Mouse (Mus musculus) intestine, postnatal 0 days (tissue): Measurements from ENCODE around the gene Cyb5d1. TPM values are rescaled to one million over a fixed set of nuclear protein-coding genes. Genes with fewer than 3 reads are reported as not detected.

Source experiments
- ATAC-seq: fragments of 200-750 bp; cut with Nextera tagmentation; 2 replicates; pipeline ENCODE4 v1.8.0; 2017; ENCODE audit warnings: mild to moderate bottlenecking, moderate TSS enrichment, moderate library complexity
- H3K27ac ChIP-seq: fragments of 300-500 bp; sonication (generic); 2 replicates; pipeline ENCODE4 v1.5.1; 2014; ENCODE audit warnings: mild to moderate bottlenecking, low read depth, low read length, moderate library complexity
- H3K27me3 ChIP-seq: fragments of 300-500 bp; sonication (generic); replicated peaks from 2 replicates; pipeline ENCODE4 v1.6.1; 2014; ENCODE audit warnings: low read length, mixed read lengths; ENCODE audit not compliant: control insufficient read depth, insufficient read depth
- H3K36me3 ChIP-seq: fragments of 300-500 bp; sonication (generic); 2 replicates; pipeline ENCODE4 v1.6.1; 2014; ENCODE audit warnings: mild to moderate bottlenecking, moderate library complexity; ENCODE audit not compliant: control insufficient read depth, insufficient read depth
- H3K4me1 ChIP-seq: fragments of 300-500 bp; sonication (generic); replicated peaks from 2 replicates; pipeline ENCODE4 v1.6.1; 2014; ENCODE audit warnings: antibody characterized with exemption, low read length, mixed read lengths; ENCODE audit not compliant: control insufficient read depth, insufficient read depth
- H3K4me2 ChIP-seq: fragments of 300-500 bp; sonication (generic); replicated peaks from 2 replicates; pipeline ENCODE4 v1.6.1; 2014; ENCODE audit warnings: low read depth, mild to moderate bottlenecking, moderate library complexity
- H3K4me3 ChIP-seq: fragments of 300-500 bp; sonication (generic); 2 replicates; pipeline ENCODE4 v1.5.1; 2014; ENCODE audit warnings: low read depth, low read length
- H3K9ac ChIP-seq: fragments of 300-500 bp; sonication (generic); 2 replicates; pipeline ENCODE4 v1.6.1; 2014; ENCODE audit warnings: mild to moderate bottlenecking, low read depth, low read length
- H3K9me3 ChIP-seq: fragments of 300-500 bp; sonication (generic); 2 replicates; pipeline ENCODE4 v1.6.1; 2016; ENCODE audit warnings: mixed run types; ENCODE audit not compliant: control insufficient read depth
- CTCF ChIP-seq: sonication (generic); IDR thresholded peaks from 2 replicates; pipeline ENCODE4 v1.5.1; 2016; ENCODE audit warnings: low read depth, mild to moderate bottlenecking, control low read depth, antibody characterized with exemption, moderate library complexity
- WGBS: fragments of 180-500 bp; shearing (Covaris S2); extraction: QIAGEN DNeasy Blood & Tissue Kit; methylation state at CpG from one replicate; pipeline ENCODE4 v1.1.7; 2014; 5-methylcytosine and 5-hydroxymethylcytosine counted together
- polyA plus RNA-seq: library from polyadenylated mRNA; unstranded; fragments of >200 nt; fragmentation: Nextera tagmentation; extraction: Ambion mirVana; gene quantifications from 2 replicates; pipeline ENCODE4 v1.2.1, GENCODE M21; 2015

The Cyb5d1 gene
- polyA plus RNA-seq, 1 experiment from 2014 or later: 8.9 TPM

- H3K36me3 ChIP-seq: no peaks in the 10 kb centered on the region; the same call in 1 of the 2 replicates
- peak overlapping the region; percentile 95 for H3K27ac ChIP-seq
- peaks cover 16% of the 10 kb centered on the region for H3K4me1 ChIP-seq
- no peak for TF ChIP-seq CTCF
- peaks cover 9% of the 10 kb centered on the region; the same call in 1 of the 2 replicates for H3K27me3 ChIP-seq
- ATAC-seq: peak; percentile 72
- peak overlapping the region; percentile 86 for H3K4me2 ChIP-seq
- peak overlapping the region; percentile 47 for H3K9ac ChIP-seq
- no peaks in the 10 kb centered on the region for H3K9me3 ChIP-seq
- peak overlapping the region; percentile 47 for H3K4me3 ChIP-seq
- under 1% methylated on average over 39 of the region's 39 CpGs for WGBS
These were observed 22.3 kb upstream of the Cyb5d1 start for GRCm38 (mm10) chr11:69417449-69418384.

GRCm38 (mm10) chr11:69416921-69417448 is 21.6 kb upstream of the Cyb5d1 start:
- H3K4me3 ChIP-seq: peak overlapping the region; percentile 47
- no peaks in the 10 kb centered on the region for H3K9me3 ChIP-seq
- WGBS: 5% methylated on average over 8 of the region's 8 CpGs
- H3K4me1 ChIP-seq: peaks cover 16% of the 10 kb centered on the region
- TF ChIP-seq CTCF: no peak
- no peak for ATAC-seq
- H3K9ac ChIP-seq: peak overlapping the region; percentile 47
- peak overlapping the region; percentile 86 for H3K4me2 ChIP-seq
- H3K27ac ChIP-seq: peak overlapping the region; percentile 95
- peaks cover 9% of the 10 kb centered on the region; the same call in 1 of the 2 replicates for H3K27me3 ChIP-seq
- no peaks in the 10 kb centered on the region; the same call in 1 of the 2 replicates for H3K36me3 ChIP-seq

- Histone ChIP-seq H3K9ac (peak overlapping the region; percentile 60; the same call in 1 of the 2 replicates), H3K27me3 (peaks cover 8% of the 10 kb centered on the region; the same call in 1 of the 2 replicates), H3K9me3 (no peaks in the 10 kb centered on the region), H3K4me2 (peak overlapping the region; percentile 86), H3K4me1 (peaks cover 16% of the 10 kb centered on the region), H3K4me3 (peak overlapping the region; percentile 47), H3K36me3 (no peaks in the 10 kb centered on the region; the same call in 1 of the 2 replicates), H3K27ac (peak overlapping the region; percentile 93)
- TF ChIP-seq CTCF: no peak
- WGBS: 4% methylated on average over 4 of the region's 4 CpGs
- no peak for ATAC-seq
These were observed 21.1 kb upstream of the Cyb5d1 start for GRCm38 (mm10) chr11:69416509-69416908.

DNA sequence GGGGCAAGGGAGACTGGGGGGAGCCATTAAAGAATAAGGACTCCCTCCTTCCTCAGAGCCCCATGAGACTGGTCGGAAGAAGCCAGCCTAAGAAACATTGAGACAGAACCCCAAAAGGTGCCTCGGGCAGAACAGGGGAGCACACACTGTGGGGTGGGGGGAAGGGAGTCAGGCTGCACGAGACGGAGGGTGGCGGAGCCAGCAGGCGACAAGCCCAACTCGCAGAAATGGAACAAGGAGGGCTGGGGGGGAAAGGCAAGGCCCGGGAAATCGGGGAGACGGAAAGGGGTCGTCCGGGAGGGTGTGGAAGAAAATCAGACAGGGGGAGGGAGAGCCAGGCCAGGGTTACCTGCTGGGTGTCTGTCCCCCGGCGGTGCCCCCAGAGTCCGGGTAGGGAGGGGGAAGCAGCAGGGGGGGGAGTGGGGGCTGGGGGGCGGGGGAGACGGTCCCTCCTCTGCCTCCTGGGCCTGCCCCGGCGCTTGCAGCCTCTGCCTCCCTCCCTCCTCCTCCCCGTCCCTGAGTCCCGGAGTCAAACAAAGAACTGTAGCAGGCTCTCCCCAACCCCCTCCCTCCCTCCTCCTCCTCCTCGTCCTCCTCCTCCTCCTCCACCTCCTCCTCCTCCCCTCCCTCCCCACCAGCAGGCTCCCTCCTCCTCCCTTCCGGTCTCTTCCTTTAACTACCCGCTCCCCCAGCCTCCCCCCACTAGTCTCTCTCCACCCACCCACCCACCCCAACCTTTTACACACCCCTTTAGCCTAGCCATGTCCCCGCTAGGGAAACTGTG is 20.4 kb upstream of the Cyb5d1 start:
- Histone ChIP-seq H3K9ac (peak overlapping the region; percentile 60), H3K4me2 (peak overlapping the region; percentile 86), H3K27me3 (peaks cover 2% of the 10 kb centered on the region; the same call in 1 of the 2 replicates), H3K4me3 (peak overlapping the region; percentile 47), H3K4me1 (peaks cover 16% of the 10 kb centered on the region), H3K36me3 (no peaks in the 10 kb centered on the region; the same call in 1 of the 2 replicates), H3K27ac (peak overlapping the region; percentile 93), H3K9me3 (no peaks in the 10 kb centered on the region)
- WGBS: 2% methylated on average over 15 of the region's 25 CpGs
- no peak for ATAC-seq
- no peak for TF ChIP-seq CTCF

DNA sequence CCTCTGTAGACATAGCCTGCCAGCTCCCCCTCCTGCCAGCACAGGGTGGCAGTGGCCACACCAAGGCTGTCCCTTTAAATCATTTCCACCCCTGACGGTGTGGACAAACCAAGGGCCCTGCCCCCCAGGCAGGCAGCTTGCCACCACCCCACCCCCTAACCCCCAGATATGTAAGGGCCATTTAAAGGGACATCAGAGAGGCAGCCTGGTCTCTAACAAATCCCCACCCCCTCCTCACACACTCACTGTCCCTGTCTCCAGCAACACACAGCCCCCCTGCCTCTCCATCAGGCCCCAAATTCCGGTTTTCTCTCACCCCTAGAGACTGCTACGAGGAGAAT is 19.9 kb upstream of the Cyb5d1 start:
- Histone ChIP-seq H3K36me3 (no peaks in the 10 kb centered on the region; the same call in 1 of the 2 replicates), H3K4me1 (peaks cover 16% of the 10 kb centered on the region), H3K4me2 (peak overlapping the region; percentile 86), H3K27ac (peak overlapping the region; percentile 93), H3K27me3 (no peaks in the 10 kb centered on the region), H3K9ac (peak overlapping the region; percentile 60), H3K9me3 (no peaks in the 10 kb centered on the region), H3K4me3 (peak overlapping the region; percentile 47)
- peak; percentile 42; the same call in 1 of the 2 replicates for TF ChIP-seq CTCF
- 6% methylated on average over 3 of the region's 3 CpGs for WGBS
- ATAC-seq: no peak
